Comparison of ENCODE assay signal across 11 mouse cellular contexts in genomic region chr1:152287566-152288490, GRCm38 (mm10).
DNase-seq lines count a peak whose midpoint lies in the region; ATAC-seq and TF ChIP-seq lines count a peak whose summit lies in the region.
"Had no signal": no experiment of that assay in that cellular context is flagged by ENCODE, and none has a peak within 500 bp of the region (broad histone marks: within the 10 kb centered on the region; RNA-seq: fewer than 3 reads in every experiment).

No protein-coding gene starts in this region.

- ATAC-seq in liver, embryonic 16.5 days (ENCODE audit: low read depth): no peak
- no peak for ATAC-seq in frontal cortex, adult (ENCODE audit: low TSS enrichment)

- peaks cover 30% of the 10 kb centered on the region for H3K4me1 ChIP-seq in thymus, adult 2 months (replicated peaks; ENCODE audit: control insufficient read depth, insufficient read depth, low read length)
- H3K4me1 ChIP-seq in liver, embryonic 16.5 days (ENCODE audit: control insufficient read depth, low read depth, low read length): no peaks in the 10 kb centered on the region
- 0 out of 2 replicates have a peak, but pooled peaks cover 4% of the 10 kb centered on the region for H3K4me1 ChIP-seq in forebrain, embryonic 10.5 days

- no peaks in the 10 kb centered on the region for H3K27me3 ChIP-seq in thymus, adult 2 months (ENCODE audit: control insufficient read depth, insufficient read depth, low read length)
- no peaks in the 10 kb centered on the region for H3K27me3 ChIP-seq in liver, embryonic 16.5 days (ENCODE audit: control insufficient read depth, insufficient read depth, low read depth, low read length)
- H3K27me3 ChIP-seq in forebrain, embryonic 10.5 days (ENCODE audit: poor library complexity, severe bottlenecking): no peaks in the 10 kb centered on the region
- H3K27me3 ChIP-seq: CH12.LX had no signal

- no peaks in the 10 kb centered on the region for H3K36me3 ChIP-seq in thymus, adult 2 months (ENCODE audit: control insufficient read depth, insufficient read depth, low read length)
- no peaks in the 10 kb centered on the region for H3K36me3 ChIP-seq in liver, embryonic 16.5 days (ENCODE audit: control insufficient read depth, insufficient read depth)
- H3K36me3 ChIP-seq in forebrain, embryonic 10.5 days (replicated peaks): no peaks in the 10 kb centered on the region

- 0 out of 2 replicates have a peak overlapping the region, but pooled peaks have one; percentile 9 for H3K4me3 ChIP-seq in thymus, adult 2 months (ENCODE audit: control insufficient read depth, insufficient read depth, low read length)
- H3K4me3 ChIP-seq in liver, embryonic 16.5 days (ENCODE audit: low read depth, low read length): no peak overlapping the region
- no peak overlapping the region for H3K4me3 ChIP-seq in forebrain, embryonic 10.5 days

- no peak overlapping the region for H3K9ac ChIP-seq in liver, embryonic 16.5 days (ENCODE audit: low read depth, low read length)
- H3K9ac ChIP-seq: lung, embryonic 14.5 days had no signal

- TF ChIP-seq POLR2A in thymus, adult 2 months (IDR thresholded peaks at IDR 0.05; ENCODE audit: control insufficient read depth, extremely low read depth, insufficient read depth, low read length, poor library complexity): no peak

- 0 out of 2 replicates have a peak overlapping the region, but pooled peaks have one; percentile 5 for H3K4me2 ChIP-seq in liver, embryonic 16.5 days (ENCODE audit: low read depth, low read length)
- H3K4me2 ChIP-seq: lung, embryonic 14.5 days had no signal

- peak; percentile 15 for DNase-seq in gastrocnemius, adult 18-20 months (ENCODE audit: low spot score)
- DNase-seq in gastrocnemius, postnatal 25 days: no peak
- peak; percentile 22 for DNase-seq in thymus, adult 2 months
- DNase-seq in thymus, adult 18-20 months: no peak
- no peak for DNase-seq in forebrain, embryonic 10.5 days (ENCODE audit: extremely low spot score, low spot score)
- DNase-seq in kidney, adult 9 months: no peak
- DNase-seq: lung, embryonic 14.5 days; right cerebral cortex, adult 18-20 months had no signal

- no peaks in the 10 kb centered on the region for H3K9me3 ChIP-seq in liver, embryonic 16.5 days (replicated peaks; ENCODE audit: control insufficient read depth, low read length)
- H3K9me3 ChIP-seq in forebrain, embryonic 10.5 days: no peaks in the 10 kb centered on the region

- H3K27ac ChIP-seq in thymus, adult 2 months (ENCODE audit: control insufficient read depth, insufficient read depth, low read length): peak overlapping the region; percentile 72
- no peak overlapping the region for H3K27ac ChIP-seq in liver, embryonic 16.5 days (ENCODE audit: low read length)
- no peak overlapping the region for H3K27ac ChIP-seq in forebrain, embryonic 10.5 days

- TF ChIP-seq CTCF in thymus, adult 2 months (IDR thresholded peaks at IDR 0.05; ENCODE audit: borderline replicate concordance, control insufficient read depth, extremely low read depth, insufficient read depth, low read length, poor library complexity): no peak

- WGBS in thymus, adult 2 months: 15% methylated on average over 15 of the region's 15 CpGs
- WGBS in liver, embryonic 16.5 days (ENCODE audit: insufficient replicate concordance): 21% methylated on average over 15 of the region's 15 CpGs
- 87% methylated on average over 15 of the region's 15 CpGs for WGBS in forebrain, embryonic 10.5 days

Comparison
In these comparisons a context has a peak if more than half of its experiments do, and no peak if none do; other contexts are left out.
1. DNase-seq: peak in gastrocnemius, adult 18-20 months (single experiment) and thymus, adult 2 months (single experiment); none in gastrocnemius, postnatal 25 days (single experiment), thymus, adult 18-20 months (0 of 2), forebrain, embryonic 10.5 days (single experiment) and kidney, adult 9 months (single experiment).